Mouse (Mus musculus): ENCODE data around the gene Sergef.

The Sergef gene

GRCm38 (mm10) chr7:46408606-46409005 is 231.0 kb downstream of the Sergef start:
- CTCF ChIA-PET, result interaction anchor here (0.9 kb wide), 1 partner anchor 11 kb away, joined by 4 read pairs; no protein-coding TSS in a partner anchor

DNA sequence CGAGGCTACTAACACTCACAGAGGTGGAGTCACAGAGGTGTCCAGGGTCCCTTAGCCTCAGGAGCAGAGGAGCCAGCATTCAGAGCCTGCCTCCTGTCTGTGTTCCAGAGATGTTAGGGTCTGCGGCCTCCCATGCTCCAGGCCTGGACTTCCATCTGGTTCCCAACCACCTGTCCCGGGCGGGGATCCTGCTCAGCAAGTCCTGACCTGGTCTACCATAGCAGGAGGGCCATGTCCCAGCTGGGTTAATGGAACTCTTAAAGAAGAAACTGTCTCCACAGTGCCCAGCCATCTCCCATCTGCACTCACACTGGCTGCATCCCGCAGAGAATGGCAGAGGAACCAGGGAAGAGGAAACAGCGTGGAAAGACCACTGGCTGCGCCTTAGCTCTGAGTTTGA is 234.9 kb downstream of the Sergef start:
- CTCF ChIA-PET, result no interaction called here

DNA sequence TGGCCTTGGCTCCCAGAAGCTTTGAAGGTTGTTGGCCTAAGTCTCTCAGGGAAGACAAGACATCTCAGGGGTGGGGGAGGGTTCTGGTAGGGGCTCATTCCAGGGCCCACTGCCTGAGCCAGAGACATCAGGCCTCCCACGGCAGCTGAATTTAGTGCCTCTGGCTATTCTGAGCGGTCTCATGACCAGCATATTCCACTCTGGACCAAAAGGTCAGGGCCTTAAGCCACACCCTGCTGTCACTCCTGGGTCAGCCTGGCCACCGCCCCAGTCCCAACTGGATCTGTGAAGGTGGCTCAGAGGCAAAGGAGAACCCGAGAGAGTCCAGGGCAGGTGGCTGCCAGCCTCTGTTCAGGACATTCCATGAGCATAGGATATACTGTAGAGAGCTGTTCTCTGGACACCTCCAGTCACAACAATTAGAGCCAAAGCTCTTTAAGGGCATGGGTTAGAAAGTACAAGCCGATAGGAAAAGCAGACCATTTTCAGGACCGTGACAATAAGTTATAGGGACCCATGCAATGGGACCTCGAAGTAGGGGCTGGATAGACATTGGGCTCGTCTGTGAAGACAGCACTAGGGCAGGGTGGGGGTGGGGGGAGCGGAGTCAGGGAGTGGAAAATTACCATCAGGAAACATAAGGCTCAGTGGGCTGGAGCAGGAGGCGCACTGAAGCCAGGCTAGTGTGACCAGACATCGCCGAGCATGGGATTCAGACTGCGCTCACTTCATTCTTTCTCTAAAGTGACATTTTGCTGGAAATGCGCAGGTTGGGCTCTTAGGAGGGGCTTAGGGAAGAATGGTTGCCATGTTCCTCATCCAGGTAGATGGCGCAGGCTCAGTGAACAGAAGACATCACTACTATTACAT is 235.8 kb downstream of the Sergef start:
- CTCF ChIA-PET, result no interaction called here

- CTCF ChIA-PET, result interaction anchor here (0.6 kb wide), 1 partner anchor 8 kb away, joined by 3 read pairs; no protein-coding TSS in a partner anchor
Observed at GRCm38 (mm10) chr7:46401371-46402180, 238.0 kb downstream of the Sergef start.

DNA sequence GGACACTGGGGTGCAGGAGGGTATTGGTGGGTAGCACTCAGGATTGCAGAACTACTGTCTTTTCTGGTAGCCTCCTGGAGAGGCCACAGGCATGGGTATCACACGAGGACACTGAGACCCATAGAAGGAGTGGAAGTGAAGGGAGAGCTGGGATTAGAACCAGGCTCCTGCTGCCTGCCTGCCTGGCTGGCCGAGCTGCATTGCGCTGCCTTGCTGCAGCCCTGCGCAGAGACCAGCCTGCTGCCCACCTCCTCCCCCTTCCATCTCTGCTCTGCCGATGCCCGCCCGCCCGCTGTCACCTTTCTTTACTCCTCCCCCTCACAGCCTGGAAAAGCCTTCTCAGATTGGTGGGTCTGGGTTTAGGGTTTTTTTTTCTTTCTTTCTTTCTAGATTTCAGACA is 239.3 kb downstream of the Sergef start:
- CTCF ChIA-PET, result no interaction called here

DNA sequence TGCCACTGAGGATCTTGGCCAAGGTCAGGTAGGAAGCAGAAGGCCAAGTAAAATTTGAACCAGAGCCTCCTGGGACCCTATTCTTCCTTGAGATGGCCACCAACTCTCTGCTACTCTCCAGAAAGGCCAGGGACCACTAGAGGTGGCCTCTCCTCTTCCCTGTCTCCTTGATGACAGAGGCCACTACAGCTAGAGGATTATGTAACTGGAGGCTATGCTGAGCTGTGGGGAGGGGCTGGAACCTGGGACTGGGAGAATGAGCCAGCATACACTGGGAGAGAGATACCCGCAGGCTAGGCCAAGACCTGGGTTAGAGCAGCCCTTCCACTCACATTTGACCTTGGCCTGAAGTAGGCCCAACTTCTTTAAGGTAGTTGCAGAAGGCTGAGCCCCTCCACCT is 239.9 kb downstream of the Sergef start:
- CTCF ChIA-PET, result interaction anchor here (0.6 kb wide), 1 partner anchor 28 kb away, joined by 3 read pairs; no protein-coding TSS in a partner anchor

- CTCF ChIA-PET, result no interaction called here
Observed at GRCm38 (mm10) chr7:46398612-46399011, 241.0 kb downstream of the Sergef start.

- CTCF ChIA-PET, result interaction anchor here (0.6 kb wide), 1 partner anchor 313 kb away, joined by 4 read pairs; no protein-coding TSS in a partner anchor
Observed at GRCm38 (mm10) chr7:46397732-46398333, 241.8 kb downstream of the Sergef start.

DNA sequence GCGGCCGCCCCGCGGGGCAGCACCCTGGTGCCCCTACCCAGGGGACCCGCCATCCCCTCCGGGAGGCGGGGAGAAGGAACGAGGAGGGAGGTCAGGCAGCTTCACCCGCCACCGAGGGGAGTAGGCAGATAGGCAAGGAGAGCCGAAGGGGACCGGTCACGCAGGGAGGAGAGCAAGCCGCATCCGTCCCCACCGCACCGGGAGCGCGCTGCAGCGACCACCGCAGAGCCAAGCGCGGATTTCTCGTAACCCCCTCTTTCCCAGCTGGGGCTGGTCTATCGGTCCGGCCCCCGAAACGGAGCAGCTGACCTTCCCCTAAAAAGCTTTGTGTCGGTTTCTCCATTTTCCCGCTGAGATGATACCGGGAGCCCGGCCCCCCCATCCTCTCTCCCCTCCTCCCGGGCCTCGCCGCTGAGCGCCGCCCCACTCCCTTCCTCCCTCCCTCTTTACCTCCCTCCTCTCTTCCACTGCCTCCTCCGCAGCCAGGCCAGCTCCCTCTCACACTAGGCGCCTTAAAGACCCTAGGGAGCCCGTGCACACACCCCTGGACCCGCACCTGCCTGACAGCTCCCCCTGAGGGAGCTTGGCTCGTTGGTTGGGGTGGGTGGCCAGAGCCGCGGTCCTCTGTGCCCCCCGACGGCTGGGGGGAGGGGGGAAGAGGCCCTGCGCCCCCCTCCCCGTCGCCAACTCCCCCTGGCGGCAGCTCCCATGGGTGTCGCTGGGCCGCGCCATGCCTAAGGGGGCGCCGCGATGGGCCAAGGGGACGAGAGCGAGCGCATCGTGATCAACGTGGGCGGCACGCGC is 242.5 kb downstream of the Sergef start:
- CTCF ChIA-PET, result interaction anchor here (0.6 to 0.9 kb wide), 3 partner anchors 12 to 314 kb away, joined by 3 to 4 read pairs (median 4); no protein-coding TSS in a partner anchor

DNA sequence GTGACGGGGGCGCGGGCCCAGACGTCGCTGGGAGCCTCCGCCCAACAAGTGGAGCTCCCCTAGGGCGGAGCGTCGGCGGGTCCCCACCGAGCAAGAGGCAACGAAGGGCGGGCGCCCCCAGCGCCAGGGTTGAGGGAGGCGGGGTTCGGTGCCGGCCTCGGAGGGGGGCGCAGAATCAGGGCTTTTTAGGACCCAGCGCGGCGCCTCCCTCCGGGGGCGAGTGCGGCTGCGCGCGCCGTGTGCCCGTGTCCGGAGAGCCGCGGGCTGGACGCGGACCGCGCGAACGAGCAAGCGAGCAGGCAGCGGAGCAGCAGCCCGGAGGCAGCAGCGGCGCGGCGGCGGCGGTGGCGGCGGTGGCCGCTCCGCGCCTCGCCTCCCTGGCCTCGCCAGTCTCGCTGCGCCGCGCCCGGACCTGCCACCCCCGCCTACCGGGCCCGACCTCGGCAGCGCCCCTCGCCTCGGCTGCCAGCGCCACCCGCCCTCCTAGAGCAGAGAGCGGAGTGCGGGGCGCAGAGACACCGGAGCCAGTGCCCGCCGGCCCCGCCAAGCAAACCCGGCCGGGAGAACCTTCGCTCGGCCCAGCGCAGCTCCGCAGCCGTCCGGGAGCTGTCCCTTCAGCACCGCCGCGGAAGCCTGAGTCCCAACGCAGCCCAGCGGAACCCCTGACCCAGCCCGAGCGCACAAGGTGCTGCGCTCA is 243.2 kb downstream of the Sergef start, which contains the start of gene Kcnc1:
Gene Kcnc1 (plus strand): TSS at position 267 of the 697 bp plus-strand sequence.
- CTCF ChIA-PET, result interaction anchor here (0.8 to 0.9 kb wide), 2 partner anchors 12 to 22 kb away, joined by 3 to 4 read pairs; no protein-coding TSS in a partner anchor

- CTCF ChIA-PET, result no interaction called here
Observed at GRCm38 (mm10) chr7:46395571-46395970, 244.0 kb downstream of the Sergef start.

GRCm38 (mm10) chr7:46394933-46395332 is 244.7 kb downstream of the Sergef start:
- CTCF ChIA-PET, result interaction anchor here (1.7 kb wide), 1 partner anchor 16 kb away, joined by 4 read pairs; no protein-coding TSS in a partner anchor

GRCm38 (mm10) chr7:46393718-46394511 is 245.7 kb downstream of the Sergef start:
- CTCF ChIA-PET, result interaction anchor here (0.6 to 1.7 kb wide), 6 partner anchors 10 to 176 kb away, joined by 3 to 9 read pairs (median 4); no protein-coding TSS in a partner anchor

Measured in spleen, embryonic (tissue).